Mouse (Mus musculus) neural tube, embryonic 15.5 days (tissue): ENCODE measurements around the gene Ago3. TPM values are rescaled to one million over a fixed set of nuclear protein-coding genes. Genes with fewer than 3 reads are reported as not detected.

Experiments
- ATAC-seq: fragments of 200-750 bp; cut with Nextera tagmentation; 2 replicates; pipeline ENCODE4 v1.8.0; 2017; ENCODE audit warnings: mild to moderate bottlenecking, moderate TSS enrichment, moderate library complexity; ENCODE audit not compliant: low FRiP score
- H3K27ac ChIP-seq: fragments of 300-500 bp; sonication (generic); replicated peaks from 2 replicates; pipeline ENCODE4 v1.5.1; 2015; ENCODE audit warnings: mild to moderate bottlenecking, inconsistent platforms
- H3K27me3 ChIP-seq: fragments of 300-500 bp; sonication (generic); replicated peaks from 2 replicates; pipeline ENCODE4 v1.6.1; 2015; ENCODE audit warnings: inconsistent platforms
- H3K36me3 ChIP-seq: fragments of 300-500 bp; sonication (generic); 2 replicates; pipeline ENCODE4 v1.6.1; 2015; ENCODE audit warnings: inconsistent platforms
- H3K4me1 ChIP-seq: fragments of 300-500 bp; sonication (generic); 2 replicates; pipeline ENCODE4 v1.6.1; 2015; ENCODE audit warnings: inconsistent platforms
- H3K4me2 ChIP-seq: fragments of 300-500 bp; sonication (generic); 2 replicates; pipeline ENCODE4 v1.6.1; 2015; ENCODE audit warnings: inconsistent platforms, mild to moderate bottlenecking, moderate library complexity
- H3K4me3 ChIP-seq: fragments of 300-500 bp; sonication (generic); replicated peaks from 2 replicates; pipeline ENCODE4 v1.5.1; 2015; ENCODE audit warnings: mild to moderate bottlenecking, inconsistent platforms
- H3K9ac ChIP-seq: fragments of 300-500 bp; sonication (generic); replicated peaks from 2 replicates; pipeline ENCODE4 v1.6.1; 2015; ENCODE audit warnings: mild to moderate bottlenecking, inconsistent platforms
- H3K9me3 ChIP-seq: fragments of 300-500 bp; sonication (generic); replicated peaks from 2 replicates; pipeline ENCODE4 v1.6.1; 2016; ENCODE audit warnings: inconsistent platforms
- WGBS: fragments of 180-500 bp; shearing (Covaris S2); methylation state at CpG from one replicate; pipeline ENCODE4 v1.1.7; 2015; ENCODE audit warnings: mixed read lengths; 5-methylcytosine and 5-hydroxymethylcytosine counted together
- polyA plus RNA-seq: library from polyadenylated mRNA; unstranded; fragments of >200 nt; fragmentation: Nextera tagmentation; extraction: Ambion mirVana; gene quantifications from 2 replicates; pipeline ENCODE4 v1.2.1, GENCODE M21; 2015

Gene Ago3
- 15.1 and 17.1 TPM in 2 replicates for polyA plus RNA-seq

DNA sequence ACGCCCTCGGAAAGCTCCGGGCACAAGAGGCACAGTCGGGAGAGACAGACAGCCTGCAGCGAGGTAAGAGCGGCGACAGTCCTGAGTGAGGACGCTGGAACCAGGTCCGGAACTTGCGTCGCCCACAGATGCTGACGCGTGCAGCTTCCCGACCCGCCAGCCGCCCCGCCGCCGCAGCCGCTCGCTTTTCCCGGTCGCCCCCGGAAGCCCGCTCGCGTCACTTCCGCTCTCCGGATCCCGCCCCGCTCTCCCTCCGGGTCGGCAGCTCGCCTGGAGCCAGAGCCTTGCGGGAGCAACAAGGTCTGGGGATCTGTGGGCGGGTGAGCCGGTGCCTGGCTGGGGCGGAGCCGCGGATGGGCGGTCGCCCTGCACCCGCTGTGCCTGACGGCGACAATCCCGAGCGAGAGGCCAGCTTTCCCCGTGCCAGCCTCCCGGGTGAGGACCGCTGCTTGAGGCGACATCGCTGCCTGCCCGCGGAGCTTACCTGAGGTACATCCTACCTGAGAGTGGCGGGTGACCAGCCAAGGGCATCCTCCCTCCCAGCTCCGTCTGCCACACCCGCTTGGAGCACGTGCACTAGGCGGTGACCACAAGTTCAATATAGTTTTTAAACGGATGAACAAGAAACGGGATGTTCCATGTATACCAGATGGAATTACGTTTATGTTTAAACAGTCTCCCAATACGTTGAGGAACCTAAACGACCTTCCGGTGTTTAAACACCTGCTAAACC, at the start of gene Ago3:
TSS of gene Ago3 (minus strand) at position 210 of the 733 bp plus-strand sequence.
- peak within 1 kb of the TSS; percentile 94 for H3K27ac ChIP-seq
- under 1% methylated on average over 56 of the region's 65 CpGs for WGBS
- no peaks in the 10 kb centered on the region for H3K27me3 ChIP-seq
- no peaks in the 10 kb centered on the region for H3K9me3 ChIP-seq
- H3K4me2 ChIP-seq: peak within 1 kb of the TSS; percentile 91
- H3K4me1 ChIP-seq: peaks cover 13% of the 10 kb centered on the region
- H3K4me3 ChIP-seq: peak within 1 kb of the TSS; percentile 98
- H3K36me3 ChIP-seq: 0 out of 2 replicates have a peak, but pooled peaks cover under 1% of the 10 kb centered on the region
- peak within 1 kb of the TSS; percentile 92 for H3K9ac ChIP-seq
- peak; percentile 93 for ATAC-seq

DNA sequence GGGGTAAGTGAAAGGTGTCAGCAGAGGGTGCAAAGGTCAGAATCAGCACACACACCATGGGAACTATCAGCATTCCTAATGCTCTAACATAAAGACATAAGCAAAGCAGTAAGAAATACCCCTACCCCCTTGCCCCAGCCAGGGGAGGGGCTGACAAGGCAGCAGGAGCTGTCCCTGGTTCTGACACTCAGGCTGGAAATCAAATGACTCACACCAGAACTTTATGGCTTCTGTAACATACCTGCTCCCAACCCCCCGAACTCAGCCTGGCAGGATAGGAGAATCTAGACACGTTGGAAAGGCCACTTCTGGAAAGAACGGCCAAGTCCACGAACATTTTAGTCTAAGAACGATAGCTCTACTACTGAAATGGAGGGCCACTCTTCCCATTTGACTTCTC, 43.7 kb upstream of the Ago3 start:
- 51% methylated on average over 5 of the region's 5 CpGs for WGBS
- H3K4me2 ChIP-seq: no peak overlapping the region
- no peak overlapping the region for H3K27ac ChIP-seq
- H3K4me1 ChIP-seq: 0 out of 2 replicates have a peak, but pooled peaks cover 2% of the 10 kb centered on the region
- no peak for ATAC-seq
- no peaks in the 10 kb centered on the region for H3K27me3 ChIP-seq
- no peaks in the 10 kb centered on the region for H3K36me3 ChIP-seq
- no peak overlapping the region for H3K9ac ChIP-seq
- H3K4me3 ChIP-seq: no peak overlapping the region
- H3K9me3 ChIP-seq: no peaks in the 10 kb centered on the region

DNA sequence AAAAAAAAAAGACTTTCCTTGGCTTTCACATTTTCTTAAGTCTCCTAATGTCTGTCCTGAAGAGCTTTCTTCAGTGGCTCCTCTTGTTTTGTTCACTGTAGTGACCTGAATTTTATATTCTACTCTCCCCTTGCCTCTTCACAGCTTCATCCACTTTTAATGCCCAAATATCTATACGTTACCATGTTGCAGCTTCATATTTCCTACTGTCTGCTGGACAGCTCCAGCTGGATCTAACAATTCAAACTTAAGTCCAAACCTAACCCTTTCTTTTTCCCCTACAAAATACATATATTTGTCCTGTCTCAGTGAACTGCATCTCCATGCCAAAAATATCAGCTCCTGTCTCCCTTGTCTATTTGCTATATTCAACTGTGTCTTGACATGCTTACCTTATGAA, 40.0 kb upstream of the Ago3 start:
- no peak overlapping the region for H3K4me3 ChIP-seq

DNA sequence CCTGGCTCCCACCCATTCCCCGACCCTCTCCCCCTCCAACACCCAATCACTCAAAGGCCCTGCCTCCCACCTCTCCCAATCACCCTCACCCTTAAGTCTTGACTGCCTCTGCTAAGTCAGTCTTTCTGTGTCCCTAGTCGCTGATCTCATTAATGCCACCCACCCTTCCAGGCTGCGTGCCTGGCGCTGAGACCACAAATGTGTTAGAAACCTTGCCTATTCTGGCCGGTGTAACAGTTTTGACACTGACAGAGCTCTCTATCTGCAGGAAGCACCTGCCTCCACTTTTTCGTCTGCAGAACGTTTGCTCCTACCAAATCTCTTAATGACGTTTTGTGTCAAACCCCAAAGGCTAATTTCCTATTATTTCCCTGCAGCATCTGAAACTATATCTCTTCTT, 39.6 kb upstream of the Ago3 start:
- Histone ChIP-seq H3K27me3 (no peaks in the 10 kb centered on the region), H3K4me1 (peaks cover 39% of the 10 kb centered on the region), H3K9me3 (no peaks in the 10 kb centered on the region), H3K36me3 (no peaks in the 10 kb centered on the region), H3K4me2 (peak overlapping the region; percentile 71), H3K9ac (0 out of 2 replicates have a peak overlapping the region, but pooled peaks have one; percentile 28), H3K27ac (peak overlapping the region; percentile 96), H3K4me3 (peak overlapping the region; percentile 96)
- ATAC-seq: no peak
- WGBS: 4% methylated on average over 8 of the region's 8 CpGs

More for the DNA sequence above, 40.0 kb upstream of the Ago3 start:
- no peaks in the 10 kb centered on the region for H3K36me3 ChIP-seq
- H3K4me2 ChIP-seq: peak overlapping the region; percentile 71; the same call in 1 of the 2 replicates
- no peak overlapping the region for H3K9ac ChIP-seq
- H3K4me1 ChIP-seq: peaks cover 35% of the 10 kb centered on the region
- WGBS: 73% methylated on average over 1 of the region's 1 CpGs
- ATAC-seq: no peak
- H3K27me3 ChIP-seq: no peaks in the 10 kb centered on the region
- H3K27ac ChIP-seq: peak overlapping the region; percentile 96
- no peaks in the 10 kb centered on the region for H3K9me3 ChIP-seq

DNA sequence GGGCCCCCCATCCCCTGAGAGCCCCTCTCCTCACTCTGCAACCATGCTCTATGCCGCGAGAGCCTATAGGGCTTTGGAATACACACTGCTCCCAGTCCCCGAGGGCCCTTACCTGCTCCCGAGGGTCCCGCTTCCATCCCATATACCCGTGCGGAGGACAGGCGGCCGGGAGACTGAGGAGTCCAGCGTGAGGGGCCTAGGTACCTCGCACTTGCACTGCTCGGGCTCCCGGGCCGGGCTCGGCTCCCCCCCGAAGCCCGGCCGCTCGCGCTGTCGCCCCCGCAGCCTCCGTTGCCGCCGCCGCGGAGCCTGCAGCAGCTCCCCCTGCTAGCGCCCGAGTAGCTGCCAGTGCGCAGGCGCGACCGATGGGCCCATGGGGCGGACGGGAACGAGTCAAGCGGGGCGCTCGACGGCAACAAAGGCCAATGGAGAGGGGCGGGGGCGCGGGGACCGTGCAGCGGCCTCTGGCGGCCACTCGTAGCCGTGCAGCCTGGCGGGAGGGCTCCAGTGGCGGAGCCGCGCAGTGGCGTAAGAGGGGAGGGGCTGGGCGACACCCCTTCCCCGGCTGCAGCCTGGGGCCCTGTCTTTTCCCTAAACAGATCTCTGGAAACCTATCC, 39.0 kb upstream of the Ago3 start, which contains the start of gene Ago1:
TSS of gene Ago1 (minus strand) at position 299 of the 617 bp plus-strand sequence.
- peak within 1 kb of the TSS; percentile 71 for H3K4me2 ChIP-seq
- no peaks in the 10 kb centered on the region for H3K36me3 ChIP-seq
- peak within 1 kb of the TSS; percentile 96 for H3K27ac ChIP-seq
- H3K27me3 ChIP-seq: no peaks in the 10 kb centered on the region
- ATAC-seq: peak; percentile 92
- under 1% methylated on average over 52 of the region's 55 CpGs for WGBS
- H3K4me3 ChIP-seq: peak within 1 kb of the TSS; percentile 96
- peaks cover 44% of the 10 kb centered on the region for H3K4me1 ChIP-seq
- peak within 1 kb of the TSS; percentile 98 for H3K9ac ChIP-seq
- H3K9me3 ChIP-seq: no peaks in the 10 kb centered on the region

DNA sequence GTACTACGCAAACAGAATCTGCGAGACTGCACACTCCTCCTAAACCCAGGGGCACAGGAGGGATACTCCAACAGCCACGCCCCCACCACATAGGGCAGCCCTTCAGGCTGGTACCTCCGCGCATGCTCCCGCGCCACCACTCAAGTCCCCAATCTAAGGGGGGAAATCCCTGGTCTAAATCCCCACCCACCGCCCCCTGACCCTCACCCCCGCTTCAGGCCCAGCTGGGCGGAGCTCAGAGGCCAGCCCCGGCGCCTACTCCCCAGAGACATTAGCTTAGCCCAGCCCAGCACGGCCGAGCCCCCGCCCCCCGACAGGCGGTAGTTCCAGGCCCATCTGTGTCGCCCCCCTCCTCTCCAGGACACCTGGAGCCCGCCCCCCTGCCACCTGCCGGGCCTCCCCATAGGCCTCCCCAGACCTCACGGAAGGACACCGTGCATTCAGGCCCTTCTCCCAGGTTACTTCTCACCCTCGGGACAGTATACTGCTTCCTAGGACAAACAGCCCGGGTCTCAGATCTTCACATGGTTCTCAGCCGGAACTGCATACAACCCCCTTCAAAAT, 38.4 kb upstream of the Ago3 start:
- Histone ChIP-seq H3K27ac (peak overlapping the region; percentile 96), H3K27me3 (no peaks in the 10 kb centered on the region), H3K9ac (peak overlapping the region; percentile 98), H3K4me1 (peaks cover 45% of the 10 kb centered on the region), H3K9me3 (no peaks in the 10 kb centered on the region), H3K4me3 (peak overlapping the region; percentile 96), H3K4me2 (peak overlapping the region; percentile 71), H3K36me3 (no peaks in the 10 kb centered on the region)
- peak; percentile 63 for ATAC-seq
- WGBS: under 1% methylated on average over 25 of the region's 25 CpGs

DNA sequence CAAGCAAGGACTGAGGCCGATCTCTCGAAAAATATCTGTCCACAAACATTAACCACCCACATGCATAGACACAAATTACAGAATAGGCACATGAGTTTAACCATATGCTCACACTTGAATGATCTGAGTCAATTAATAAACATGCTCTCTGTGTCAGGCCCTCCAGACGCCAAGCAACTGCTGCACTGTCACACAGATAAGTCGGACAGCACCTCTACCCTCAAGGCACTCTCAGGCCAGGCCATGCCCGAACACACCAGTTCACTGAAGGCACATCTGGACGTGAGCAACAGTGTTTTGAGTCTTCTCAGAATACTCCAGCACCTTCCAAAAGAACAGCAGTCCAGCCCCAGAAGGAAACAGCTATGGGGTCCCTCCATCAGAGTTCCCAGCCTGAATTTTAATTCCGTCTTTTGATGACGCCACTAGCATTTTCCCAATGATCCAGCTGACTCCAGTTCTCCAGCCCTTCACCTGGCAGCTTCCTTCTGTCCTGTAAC, 36.9 kb upstream of the Ago3 start:
- Histone ChIP-seq H3K4me3 (peak overlapping the region; percentile 96), H3K36me3 (no peaks in the 10 kb centered on the region), H3K27me3 (no peaks in the 10 kb centered on the region), H3K27ac (peak overlapping the region; percentile 96), H3K4me1 (peaks cover 48% of the 10 kb centered on the region), H3K9me3 (no peaks in the 10 kb centered on the region), H3K4me2 (peak overlapping the region; percentile 71), H3K9ac (peak overlapping the region; percentile 14; the same call in 1 of the 2 replicates)
- ATAC-seq: no peak
- 8% methylated on average over 8 of the region's 8 CpGs for WGBS

DNA sequence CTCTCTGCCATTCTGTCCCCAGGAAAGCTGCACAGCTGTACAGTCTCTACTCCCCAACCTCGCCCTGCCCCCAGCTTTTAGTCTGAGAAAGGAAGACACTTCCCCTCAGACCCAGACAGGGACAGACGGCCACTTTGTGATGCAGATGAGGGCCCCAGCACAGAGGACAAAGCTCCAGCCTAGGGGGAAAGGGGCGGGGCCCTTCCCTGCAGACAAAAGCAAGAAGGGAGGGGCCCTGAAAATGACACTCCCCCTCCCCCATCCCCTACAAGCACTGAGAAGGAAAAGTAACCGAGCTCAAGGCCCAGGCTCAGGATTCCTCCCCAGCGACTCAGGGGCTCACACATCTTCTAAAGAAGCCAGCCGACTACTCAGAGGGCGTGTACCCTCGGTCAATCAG, 36.5 kb upstream of the Ago3 start:
- Histone ChIP-seq H3K27me3 (no peaks in the 10 kb centered on the region), H3K9ac (peak overlapping the region; percentile 14; the same call in 1 of the 2 replicates), H3K4me1 (peaks cover 48% of the 10 kb centered on the region), H3K4me2 (peak overlapping the region; percentile 71), H3K4me3 (peak overlapping the region; percentile 96), H3K36me3 (peaks cover 1% of the 10 kb centered on the region; the same call in 1 of the 2 replicates), H3K27ac (peak overlapping the region; percentile 96), H3K9me3 (no peaks in the 10 kb centered on the region)
- ATAC-seq: no peak
- 6% methylated on average over 8 of the region's 8 CpGs for WGBS

DNA sequence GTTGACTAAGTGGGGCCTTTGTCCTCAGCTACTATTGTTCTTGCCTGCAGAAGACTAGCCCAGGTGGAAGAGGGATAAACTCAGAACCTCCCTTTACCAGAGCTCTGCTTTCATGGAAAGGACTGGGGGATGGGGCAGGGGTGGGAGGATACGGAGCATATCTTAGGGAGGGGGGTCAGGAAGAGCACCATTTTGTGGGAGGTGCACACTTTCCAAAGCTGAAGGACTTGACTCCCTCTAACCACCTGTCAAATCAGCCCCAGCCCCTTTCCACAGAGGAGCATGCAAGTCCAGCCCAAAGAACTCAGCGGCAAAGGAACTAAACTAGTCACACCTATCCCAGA, 35.5 kb upstream of the Ago3 start:
- Histone ChIP-seq H3K9me3 (no peaks in the 10 kb centered on the region), H3K27ac (peak overlapping the region; percentile 96; the same call in 1 of the 2 replicates), H3K4me1 (peaks cover 48% of the 10 kb centered on the region)

DNA sequence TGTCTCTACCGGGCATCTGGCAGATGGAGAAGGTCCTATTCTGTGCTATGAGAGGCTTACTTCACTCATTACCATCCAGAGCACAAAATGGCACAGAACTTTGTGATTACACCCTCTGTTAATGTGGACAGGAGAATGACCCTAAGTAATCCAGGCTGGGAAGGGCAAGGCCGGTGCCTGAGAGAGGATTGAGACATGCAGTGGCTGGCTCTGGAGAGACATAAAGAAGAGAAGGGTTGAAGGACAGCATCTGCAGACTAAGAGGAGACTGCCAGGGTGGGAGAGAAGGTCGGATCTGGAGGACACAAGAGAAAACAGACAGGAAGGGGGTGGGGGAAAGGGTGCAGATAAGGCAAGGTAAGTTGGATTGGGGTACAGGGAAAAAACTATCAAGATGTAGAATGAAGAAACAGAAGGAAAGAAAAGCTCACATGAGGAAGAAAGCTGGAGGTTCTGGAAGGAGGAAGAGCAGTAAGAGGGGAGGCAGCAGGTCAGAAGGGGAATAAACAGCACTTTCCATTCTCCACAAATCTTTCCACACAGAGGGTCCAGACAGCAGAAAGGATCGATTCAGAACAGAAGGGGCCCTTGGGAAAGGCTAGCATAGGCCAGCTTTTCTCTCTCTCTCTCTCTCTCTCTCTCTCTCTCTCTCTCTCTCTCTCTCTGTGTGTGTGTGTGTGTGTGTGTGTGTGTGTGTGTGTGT, 35.0 kb upstream of the Ago3 start:
- no peak for ATAC-seq
- peaks cover 48% of the 10 kb centered on the region for H3K4me1 ChIP-seq
- H3K9ac ChIP-seq: no peak overlapping the region
- peak overlapping the region; percentile 96; the same call in 1 of the 2 replicates for H3K27ac ChIP-seq
- H3K4me3 ChIP-seq: no peak overlapping the region
- H3K4me2 ChIP-seq: peak overlapping the region; percentile 71
- 13% methylated on average over 4 of the region's 4 CpGs for WGBS
- H3K9me3 ChIP-seq: no peaks in the 10 kb centered on the region
- no peaks in the 10 kb centered on the region for H3K27me3 ChIP-seq
- H3K36me3 ChIP-seq: peaks cover 16% of the 10 kb centered on the region

More for the DNA sequence above, 35.5 kb upstream of the Ago3 start:
- H3K4me2 ChIP-seq: peak overlapping the region; percentile 71
- no peak for ATAC-seq
- 4% methylated on average over 2 of the region's 2 CpGs for WGBS
- peak overlapping the region; percentile 96 for H3K4me3 ChIP-seq
- H3K36me3 ChIP-seq: peaks cover 11% of the 10 kb centered on the region
- no peaks in the 10 kb centered on the region for H3K27me3 ChIP-seq
- no peak overlapping the region for H3K9ac ChIP-seq

DNA sequence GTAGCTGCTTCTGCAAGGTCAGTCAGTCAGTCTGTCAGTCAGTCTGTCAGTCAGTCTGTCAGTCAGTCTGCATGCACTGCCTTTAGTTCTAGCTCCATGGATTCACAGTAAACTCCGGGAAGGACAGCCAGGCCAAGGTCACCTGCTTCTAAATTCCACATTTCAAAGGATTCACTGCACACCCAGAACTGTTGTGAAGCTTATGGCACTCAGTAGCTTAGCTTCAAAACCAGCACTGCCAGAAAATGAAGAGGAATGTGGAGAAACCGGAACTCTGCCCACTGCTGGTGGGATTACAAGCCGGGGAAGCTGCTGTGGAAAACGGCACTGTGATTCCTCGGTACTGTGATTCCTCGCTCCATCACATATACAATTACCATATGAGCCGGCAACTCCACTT, 26.1 kb upstream of the Ago3 start:
- H3K4me2 ChIP-seq: no peak overlapping the region
- H3K27me3 ChIP-seq: no peaks in the 10 kb centered on the region
- no peaks in the 10 kb centered on the region for H3K4me1 ChIP-seq
- ATAC-seq: no peak
- no peaks in the 10 kb centered on the region for H3K9me3 ChIP-seq
- peaks cover 94% of the 10 kb centered on the region for H3K36me3 ChIP-seq
- H3K27ac ChIP-seq: no peak overlapping the region
- H3K4me3 ChIP-seq: no peak overlapping the region
- no peak overlapping the region for H3K9ac ChIP-seq
- WGBS: 94% methylated on average over 7 of the region's 7 CpGs
